Mouse (Mus musculus) right cerebral cortex, adult 2 months (tissue): ENCODE data around the gene Caskin1.

Source experiments
- DNase-seq, 2 experiments: peaks; one replicate each; pipeline ENCODE4 v3.0.0; 2021 to 2022; ENCODE audit warnings: low spot score in 2 of 2

Caskin1 gene

GRCm38 (mm10) chr17:24494627-24495335 is 6.4 kb downstream of the Caskin1 start:
- DNase-seq = peak in 1 of 2 experiments; percentile 72

- DNase-seq = peak in 1 of 2 experiments; percentile 68
Measured at GRCm38 (mm10) chr17:24495443-24495842, 7.0 kb downstream of the Caskin1 start.

GRCm38 (mm10) chr17:24496026-24496425 is 7.6 kb downstream of the Caskin1 start:
- no peak for DNase-seq

GRCm38 (mm10) chr17:24502208-24502607 is 13.8 kb downstream of the Caskin1 start:
- no peak for DNase-seq

GRCm38 (mm10) chr17:24504085-24504484 is 15.7 kb downstream of the Caskin1 start:
- DNase-seq = no peak

GRCm38 (mm10) chr17:24505286-24505955 is 17.0 kb downstream of the Caskin1 start:
- no peak for DNase-seq

- peak; percentile 68 to 80 for DNase-seq
Measured at GRCm38 (mm10) chr17:24506332-24507070, 18.1 kb downstream of the Caskin1 start.

- no peak for DNase-seq
Measured at GRCm38 (mm10) chr17:24507129-24507664, 18.8 kb downstream of the Caskin1 start.

- no peak for DNase-seq
Measured at GRCm38 (mm10) chr17:24507806-24508460, 19.5 kb downstream of the Caskin1 start.

- DNase-seq = peak; percentile 83 to 87
Measured at GRCm38 (mm10) chr17:24513609-24514008, 25.2 kb downstream of the Caskin1 start.

- no peak for DNase-seq
Measured at GRCm38 (mm10) chr17:24514270-24515257, 26.2 kb downstream of the Caskin1 start.

- no peak for DNase-seq
Measured at GRCm38 (mm10) chr17:24520450-24520849, 32.0 kb downstream of the Caskin1 start.

- no peak for DNase-seq
Measured at GRCm38 (mm10) chr17:24524734-24525133, 36.3 kb downstream of the Caskin1 start.

- DNase-seq = no peak
Measured at GRCm38 (mm10) chr17:24527315-24527714, 38.9 kb downstream of the Caskin1 start.

GRCm38 (mm10) chr17:24527723-24528559 is 39.5 kb downstream of the Caskin1 start, which contains the start of gene Traf7:
Traf7 (minus strand) TSS chr17:24527938.
- DNase-seq = peak; percentile 95 to 98

- no peak for DNase-seq
Measured at GRCm38 (mm10) chr17:24528560-24528918, 40.1 kb downstream of the Caskin1 start.

GRCm38 (mm10) chr17:24529007-24529451 is 40.6 kb downstream of the Caskin1 start:
- DNase-seq = peak in 1 of 2 experiments; percentile 69

GRCm38 (mm10) chr17:24529883-24530282 is 41.5 kb downstream of the Caskin1 start:
- no peak for DNase-seq

- DNase-seq = no peak
Measured at GRCm38 (mm10) chr17:24530361-24531050, 42.1 kb downstream of the Caskin1 start.
